Mouse (Mus musculus): Measurements from ENCODE around the gene Cacna1i. TPM values are rescaled to one million over a fixed set of nuclear protein-coding genes. Genes with fewer than 3 reads are reported as not detected.

The Cacna1i gene
- polyA plus RNA-seq, 1 experiment from 2014 or later: not detected

DNA sequence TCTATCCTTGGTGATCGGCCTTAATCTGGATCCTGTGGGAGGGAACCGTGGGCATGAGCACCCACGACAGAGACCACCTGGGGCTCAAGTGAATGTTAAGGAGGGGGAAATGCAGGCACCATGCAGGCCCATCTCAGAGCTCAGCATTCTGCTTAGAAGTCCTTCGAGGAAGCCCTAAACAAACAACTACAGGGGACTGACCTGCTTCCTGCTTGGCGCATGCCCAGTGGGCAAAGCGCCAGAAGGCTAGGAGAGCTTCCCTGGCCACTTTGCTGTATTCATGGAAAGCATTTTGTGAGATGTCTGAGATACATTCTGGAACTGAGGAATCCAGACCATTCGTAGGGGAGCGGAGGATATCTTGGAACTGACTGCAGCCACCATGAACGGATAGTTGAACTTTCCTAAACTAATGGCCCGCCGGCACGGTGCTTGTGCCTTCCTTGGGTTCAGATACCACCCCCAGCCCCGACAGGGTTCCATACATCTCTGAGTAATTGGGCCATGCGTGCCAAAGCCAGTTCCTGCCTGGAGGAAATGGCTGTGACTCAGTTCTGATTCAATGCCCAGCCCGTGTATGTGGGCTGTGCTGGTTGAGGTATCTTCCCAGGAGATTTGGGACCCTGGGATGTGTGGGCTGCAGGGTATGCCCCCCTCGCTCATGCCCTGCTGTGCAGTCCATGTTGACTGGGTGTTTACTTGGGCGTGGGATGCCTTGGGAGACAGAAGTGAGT, 127.1 kb downstream of the Cacna1i start:
- H3K9ac ChIP-seq: no peak overlapping the region
- 64% methylated on average over 17 of the region's 17 CpGs for WGBS
- no peak overlapping the region for H3K27ac ChIP-seq (replicated peaks)
- no peaks in the 10 kb centered on the region for H3K36me3 ChIP-seq
- H3K9me3 ChIP-seq: no peaks in the 10 kb centered on the region
- no peak for ATAC-seq (ENCODE audit: extremely low read depth, insufficient number of reproducible peaks, low FRiP score, low TSS enrichment)
- H3K4me1 ChIP-seq: peaks cover 18% of the 10 kb centered on the region
- H3K4me2 ChIP-seq: no peak overlapping the region
- H3K27me3 ChIP-seq (replicated peaks): peaks cover 14% of the 10 kb centered on the region
- no peak overlapping the region for H3K4me3 ChIP-seq

DNA sequence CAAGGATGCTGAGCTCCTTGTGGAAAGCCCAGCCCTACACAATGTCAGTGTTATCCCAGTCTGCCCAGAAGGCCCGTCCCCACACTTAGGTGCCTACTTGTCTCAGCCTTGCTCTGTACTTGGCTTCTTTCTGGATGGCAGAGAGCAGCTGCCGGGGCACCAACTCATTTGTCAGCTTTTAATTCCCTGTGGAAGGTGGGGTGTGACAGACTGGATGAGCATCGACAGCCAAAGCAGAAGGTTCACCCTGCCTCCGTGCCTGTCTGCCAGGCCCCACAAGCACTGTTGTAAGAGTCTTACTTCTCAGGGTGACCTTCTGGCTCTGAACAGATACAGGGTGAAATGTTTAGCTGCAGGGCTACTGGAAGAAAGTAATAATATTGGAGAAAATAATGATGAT, 128.1 kb downstream of the Cacna1i start:
- WGBS: 69% methylated on average over 4 of the region's 4 CpGs

DNA sequence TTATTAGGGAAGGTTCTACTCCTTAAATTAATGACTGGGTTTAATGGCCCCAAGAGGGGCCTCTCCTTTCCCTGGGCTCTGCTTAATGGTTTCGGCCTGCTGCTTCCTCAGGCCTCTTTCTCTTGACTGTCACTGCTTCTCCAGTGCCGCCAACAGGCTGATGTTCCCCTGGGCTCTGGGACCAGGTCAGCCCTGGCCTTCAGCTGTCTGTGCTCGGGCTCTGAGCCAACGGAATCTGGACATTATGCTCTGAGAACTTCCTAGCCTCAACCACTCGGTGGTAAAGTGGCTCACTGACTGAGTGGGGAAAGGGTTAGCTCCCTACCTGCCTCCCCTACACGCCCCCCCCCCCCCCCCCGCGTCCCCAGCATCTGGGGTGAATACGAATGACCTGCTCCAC, 130.0 kb downstream of the Cacna1i start:
- no peak overlapping the region for H3K4me3 ChIP-seq
- no peaks in the 10 kb centered on the region for H3K9me3 ChIP-seq
- H3K4me1 ChIP-seq: peaks cover 13% of the 10 kb centered on the region
- no peak overlapping the region for H3K9ac ChIP-seq
- WGBS: 65% methylated on average over 8 of the region's 9 CpGs
- H3K27ac ChIP-seq (replicated peaks): no peak overlapping the region
- no peaks in the 10 kb centered on the region for H3K36me3 ChIP-seq
- ATAC-seq (ENCODE audit: extremely low read depth, insufficient number of reproducible peaks, low FRiP score, low TSS enrichment): no peak
- peaks cover 20% of the 10 kb centered on the region for H3K27me3 ChIP-seq (replicated peaks)
- H3K4me2 ChIP-seq: no peak overlapping the region

More for the DNA sequence above, 128.1 kb downstream of the Cacna1i start:
- Histone ChIP-seq H3K27ac (replicated peaks) (no peak overlapping the region), H3K9ac (no peak overlapping the region), H3K9me3 (no peaks in the 10 kb centered on the region), H3K4me3 (no peak overlapping the region), H3K4me2 (no peak overlapping the region), H3K4me1 (peaks cover 13% of the 10 kb centered on the region), H3K36me3 (no peaks in the 10 kb centered on the region), H3K27me3 (replicated peaks) (peaks cover 20% of the 10 kb centered on the region)
- ATAC-seq (ENCODE audit: extremely low read depth, insufficient number of reproducible peaks, low FRiP score, low TSS enrichment): no peak

DNA sequence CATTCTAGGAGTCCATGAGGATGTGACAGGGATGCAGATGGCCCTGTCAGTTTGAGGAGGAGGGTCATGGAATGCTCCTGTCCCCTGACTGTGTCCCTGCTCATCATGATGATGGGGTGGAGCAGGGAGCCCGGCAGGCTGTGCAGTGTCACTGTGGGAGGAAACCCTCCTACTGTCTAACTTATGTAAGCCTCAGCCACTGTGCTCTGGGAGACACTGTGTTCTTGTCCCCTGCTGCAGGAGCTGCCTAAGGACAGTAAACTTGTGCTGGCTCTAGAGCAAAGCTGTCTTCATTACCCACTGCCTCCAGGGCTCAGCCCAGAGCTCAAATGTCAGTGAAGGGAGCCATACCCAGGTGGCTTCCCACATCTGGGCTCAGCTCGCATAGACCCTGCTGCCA, 131.1 kb downstream of the Cacna1i start:
- no peak overlapping the region for H3K9ac ChIP-seq
- ATAC-seq (ENCODE audit: extremely low read depth, insufficient number of reproducible peaks, low FRiP score, low TSS enrichment): no peak
- H3K4me1 ChIP-seq: peaks cover 13% of the 10 kb centered on the region
- 69% methylated on average over 2 of the region's 2 CpGs for WGBS
- peaks cover 15% of the 10 kb centered on the region for H3K27me3 ChIP-seq (replicated peaks)
- no peak overlapping the region for H3K4me3 ChIP-seq
- H3K36me3 ChIP-seq: no peaks in the 10 kb centered on the region
- no peak overlapping the region for H3K27ac ChIP-seq (replicated peaks)
- H3K9me3 ChIP-seq: no peaks in the 10 kb centered on the region
- H3K4me2 ChIP-seq: no peak overlapping the region

DNA sequence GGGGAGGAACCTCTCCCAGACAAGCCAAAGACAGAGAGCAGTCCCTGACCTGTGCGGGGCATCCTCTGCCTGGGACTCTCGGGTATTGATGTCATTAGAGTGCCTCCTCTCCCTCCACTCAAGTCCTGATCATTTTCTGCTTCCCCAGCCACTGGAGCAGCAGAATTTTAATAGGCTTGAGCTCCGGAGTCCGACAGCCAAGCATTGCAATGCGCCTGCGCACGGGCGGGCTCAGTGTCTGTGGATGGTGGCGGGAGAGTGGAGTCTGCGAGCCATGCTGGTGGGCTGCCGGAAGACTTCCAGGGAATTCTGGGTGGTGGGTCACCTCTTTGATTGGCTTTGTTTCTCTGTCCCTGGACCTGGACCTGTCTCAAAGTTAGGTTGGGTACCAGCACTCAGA, 143.3 kb downstream of the Cacna1i start:
- WGBS: 68% methylated on average over 11 of the region's 11 CpGs
- no peak overlapping the region for H3K4me3 ChIP-seq
- no peaks in the 10 kb centered on the region for H3K9me3 ChIP-seq
- H3K9ac ChIP-seq: no peak overlapping the region
- H3K36me3 ChIP-seq: no peaks in the 10 kb centered on the region
- no peak for ATAC-seq (ENCODE audit: extremely low read depth, insufficient number of reproducible peaks, low FRiP score, low TSS enrichment)
- H3K4me2 ChIP-seq: no peak overlapping the region
- H3K27me3 ChIP-seq (replicated peaks): peaks cover 68% of the 10 kb centered on the region
- H3K4me1 ChIP-seq: no peaks in the 10 kb centered on the region
- no peak overlapping the region for H3K27ac ChIP-seq (replicated peaks)

DNA sequence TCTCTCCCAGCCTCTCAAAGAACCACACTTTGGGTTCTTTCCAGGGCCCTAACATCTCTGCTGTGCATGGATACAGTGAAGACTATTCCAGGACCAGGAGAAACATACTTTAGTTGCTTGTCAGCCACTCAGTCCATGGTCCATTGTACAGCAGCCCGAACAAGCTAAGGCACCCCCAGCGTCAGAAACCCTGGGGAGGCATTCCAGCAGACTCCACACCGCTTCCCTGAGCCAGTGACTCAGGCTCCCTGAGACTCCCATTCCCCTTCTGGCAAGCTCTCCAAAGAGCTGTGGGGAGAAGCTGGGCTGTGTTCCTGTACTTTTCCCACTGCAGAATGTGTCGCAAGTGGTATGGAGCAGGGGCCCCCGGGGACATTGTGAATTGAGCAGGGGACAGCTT, 149.9 kb downstream of the Cacna1i start:
- no peak for ATAC-seq (ENCODE audit: extremely low read depth, insufficient number of reproducible peaks, low FRiP score, low TSS enrichment)
- H3K27me3 ChIP-seq (replicated peaks): peaks cover 81% of the 10 kb centered on the region
- no peak overlapping the region for H3K27ac ChIP-seq (replicated peaks)
- H3K4me1 ChIP-seq: peaks cover 8% of the 10 kb centered on the region; the same call in 1 of the 2 replicates
- no peak overlapping the region for H3K4me2 ChIP-seq
- no peaks in the 10 kb centered on the region for H3K9me3 ChIP-seq
- no peaks in the 10 kb centered on the region for H3K36me3 ChIP-seq
- H3K4me3 ChIP-seq: no peak overlapping the region
- H3K9ac ChIP-seq: no peak overlapping the region
- WGBS: 61% methylated on average over 5 of the region's 5 CpGs

DNA sequence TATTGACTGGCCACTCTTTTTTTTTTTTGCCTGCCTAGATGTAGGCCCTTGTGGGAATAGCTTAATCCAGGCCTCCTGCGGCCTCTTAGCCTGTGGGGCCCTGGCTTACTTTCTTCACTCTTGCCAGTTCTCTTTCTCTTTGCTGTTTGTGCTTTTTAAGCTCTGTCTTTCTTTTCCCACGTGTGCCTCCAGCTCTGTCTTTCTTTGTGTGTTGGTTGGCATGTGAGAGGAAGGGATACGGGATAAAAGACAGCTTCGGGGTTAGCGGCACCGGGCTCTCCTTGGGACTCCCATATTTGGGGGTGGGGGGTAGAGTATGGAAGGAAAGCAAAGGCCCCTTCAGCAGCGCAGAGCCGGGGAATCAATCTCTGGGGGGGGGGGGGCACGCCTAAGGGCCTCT, 151.0 kb downstream of the Cacna1i start:
- no peak overlapping the region for H3K27ac ChIP-seq (replicated peaks)
- 76% methylated on average over 8 of the region's 9 CpGs for WGBS
- peaks cover 8% of the 10 kb centered on the region; the same call in 1 of the 2 replicates for H3K4me1 ChIP-seq
- H3K36me3 ChIP-seq: no peaks in the 10 kb centered on the region
- H3K4me3 ChIP-seq: no peak overlapping the region
- H3K4me2 ChIP-seq: no peak overlapping the region
- H3K9me3 ChIP-seq: no peaks in the 10 kb centered on the region
- H3K27me3 ChIP-seq (replicated peaks): peaks cover 81% of the 10 kb centered on the region
- no peak overlapping the region for H3K9ac ChIP-seq
- no peak for ATAC-seq (ENCODE audit: extremely low read depth, insufficient number of reproducible peaks, low FRiP score, low TSS enrichment)

DNA sequence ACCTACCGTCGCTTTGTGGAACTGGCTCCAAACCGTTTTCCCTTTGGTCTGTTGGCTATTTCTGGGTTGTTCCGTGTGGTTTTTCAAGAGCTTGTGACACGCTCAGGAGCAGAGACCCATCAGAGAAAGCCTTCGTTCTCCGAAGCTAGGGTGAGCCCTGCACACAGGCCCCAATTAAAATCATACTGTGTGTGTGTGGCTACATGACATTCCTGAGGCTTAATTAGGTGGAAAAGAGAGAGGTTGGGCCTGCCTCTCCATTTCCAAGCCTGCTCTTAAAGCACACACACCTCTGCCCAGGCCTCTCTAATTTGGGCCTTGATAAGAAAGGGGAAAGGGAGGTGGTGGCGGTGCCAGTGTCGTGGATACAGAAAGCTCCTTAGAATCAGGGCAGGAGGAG, 151.4 kb downstream of the Cacna1i start:
- Histone ChIP-seq H3K4me1 (peaks cover 8% of the 10 kb centered on the region; the same call in 1 of the 2 replicates), H3K9ac (no peak overlapping the region), H3K4me3 (no peak overlapping the region), H3K36me3 (no peaks in the 10 kb centered on the region), H3K27me3 (replicated peaks) (peaks cover 77% of the 10 kb centered on the region), H3K4me2 (no peak overlapping the region), H3K9me3 (no peaks in the 10 kb centered on the region), H3K27ac (replicated peaks) (no peak overlapping the region)
- ATAC-seq (ENCODE audit: extremely low read depth, insufficient number of reproducible peaks, low FRiP score, low TSS enrichment): no peak
- WGBS: 66% methylated on average over 9 of the region's 9 CpGs

DNA sequence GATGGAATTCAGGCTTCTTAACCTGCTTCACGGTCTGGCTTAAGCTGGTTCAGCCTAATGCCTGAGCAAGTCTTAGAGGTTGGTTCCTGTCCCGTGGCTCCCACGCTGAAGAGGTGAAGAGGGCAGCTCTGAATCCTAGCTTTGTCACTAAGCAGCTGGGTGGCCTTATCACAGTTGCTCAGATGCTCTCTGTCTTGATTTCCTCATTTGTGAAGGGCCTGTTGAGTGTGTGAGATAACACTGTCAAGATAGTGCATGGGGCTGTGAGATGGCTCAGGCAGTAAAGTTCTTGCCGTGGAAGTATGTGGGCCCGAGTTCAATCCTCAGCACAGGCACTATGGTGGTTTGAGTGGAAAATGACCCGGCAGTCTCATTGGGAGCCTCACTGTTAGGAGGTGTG, 153.2 kb downstream of the Cacna1i start:
- no peaks in the 10 kb centered on the region for H3K9me3 ChIP-seq
- H3K36me3 ChIP-seq: no peaks in the 10 kb centered on the region
- no peak for ATAC-seq (ENCODE audit: extremely low read depth, insufficient number of reproducible peaks, low FRiP score, low TSS enrichment)
- no peak overlapping the region for H3K9ac ChIP-seq
- no peak overlapping the region for H3K4me3 ChIP-seq
- peaks cover 8% of the 10 kb centered on the region; the same call in 1 of the 2 replicates for H3K4me1 ChIP-seq
- H3K27ac ChIP-seq (replicated peaks): no peak overlapping the region
- WGBS: 20% methylated on average over 6 of the region's 6 CpGs
- H3K27me3 ChIP-seq (replicated peaks): peaks cover 69% of the 10 kb centered on the region
- no peak overlapping the region for H3K4me2 ChIP-seq

DNA sequence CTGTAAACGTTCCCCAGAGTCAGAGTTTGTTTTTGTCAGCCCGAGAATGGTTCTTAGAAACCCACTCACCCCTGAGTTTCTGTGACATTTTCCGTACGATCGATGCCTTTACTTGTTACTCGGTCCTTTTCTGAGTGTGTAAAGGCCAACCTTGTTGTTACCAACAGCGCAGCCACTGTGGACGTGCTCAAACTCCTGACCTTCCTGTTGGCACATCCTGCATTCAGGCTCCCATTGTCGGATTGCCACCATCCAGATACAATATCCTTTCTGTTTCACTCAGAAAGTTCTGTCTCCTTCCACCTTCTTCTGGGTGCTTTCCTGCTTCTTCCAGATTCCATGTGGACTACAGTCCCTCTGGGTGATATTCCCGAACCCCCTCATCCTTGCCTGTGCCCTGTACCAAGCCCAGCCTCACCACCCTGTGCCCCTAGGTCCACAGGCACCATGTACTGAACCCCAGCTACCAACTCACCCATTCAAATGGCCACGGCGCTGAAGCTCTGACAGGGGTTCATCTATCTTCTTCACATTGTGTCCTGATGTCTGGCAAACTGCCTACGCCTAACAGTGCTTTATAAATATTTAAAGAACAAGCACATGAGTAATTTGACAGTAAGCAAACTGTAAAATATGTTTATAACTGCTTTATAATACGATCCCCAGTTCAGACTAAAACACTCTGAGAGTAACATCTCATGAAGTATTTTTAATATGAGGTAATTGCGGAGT, 159.1 kb downstream of the Cacna1i start:
- Histone ChIP-seq H3K27me3 (replicated peaks) (peaks cover 30% of the 10 kb centered on the region), H3K9me3 (peaks cover 8% of the 10 kb centered on the region; the same call in 1 of the 2 replicates), H3K9ac (no peak overlapping the region), H3K27ac (replicated peaks) (no peak overlapping the region), H3K4me3 (no peak overlapping the region), H3K4me1 (no peaks in the 10 kb centered on the region), H3K4me2 (no peak overlapping the region), H3K36me3 (no peaks in the 10 kb centered on the region)
- no peak for ATAC-seq (ENCODE audit: extremely low read depth, insufficient number of reproducible peaks, low FRiP score, low TSS enrichment)
- WGBS: 70% methylated on average over 15 of the region's 15 CpGs
